Mouse (Mus musculus): Measurements from ENCODE around the gene Prkcz. TPM values are rescaled to one million over a fixed set of nuclear protein-coding genes. Genes with fewer than 3 reads are reported as not detected.
A peak's percentile ranks its signal among the peaks of the same experiment; 100 is the strongest.
"Not testable (repeated sequence)": the region's sequence is repeated elsewhere in the genome, so short reads cannot be mapped to it uniquely, and the experiment has no call there.

Prkcz gene
- polyA plus RNA-seq, 1 experiment from 2014 or later, result 93.9 TPM

DNA sequence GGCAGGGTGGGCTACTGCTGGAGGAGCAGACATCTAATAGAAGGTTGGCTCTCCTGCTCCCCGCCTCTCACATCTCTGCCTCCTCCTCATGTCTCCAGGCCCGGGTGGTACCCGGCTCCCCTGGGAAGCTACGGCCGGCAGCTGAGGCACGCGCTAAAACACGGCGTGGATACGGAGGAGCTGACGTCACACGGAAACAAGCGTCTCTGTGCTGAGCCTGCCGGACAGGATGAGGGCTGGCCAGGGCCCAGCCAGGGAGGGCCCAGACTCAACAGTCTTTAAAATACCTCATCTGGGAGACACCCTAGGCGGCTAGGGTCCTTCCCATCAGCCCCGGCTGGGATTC, 15.6 kb downstream of the Prkcz start:
- no peaks in the 10 kb centered on the region for H3K27me3 ChIP-seq (replicated peaks; ENCODE audit: control insufficient read depth, insufficient read depth, low read length)
- ATAC-seq, result peak; percentile 93
- under 1% methylated on average over 16 of the region's 16 CpGs for WGBS

DNA sequence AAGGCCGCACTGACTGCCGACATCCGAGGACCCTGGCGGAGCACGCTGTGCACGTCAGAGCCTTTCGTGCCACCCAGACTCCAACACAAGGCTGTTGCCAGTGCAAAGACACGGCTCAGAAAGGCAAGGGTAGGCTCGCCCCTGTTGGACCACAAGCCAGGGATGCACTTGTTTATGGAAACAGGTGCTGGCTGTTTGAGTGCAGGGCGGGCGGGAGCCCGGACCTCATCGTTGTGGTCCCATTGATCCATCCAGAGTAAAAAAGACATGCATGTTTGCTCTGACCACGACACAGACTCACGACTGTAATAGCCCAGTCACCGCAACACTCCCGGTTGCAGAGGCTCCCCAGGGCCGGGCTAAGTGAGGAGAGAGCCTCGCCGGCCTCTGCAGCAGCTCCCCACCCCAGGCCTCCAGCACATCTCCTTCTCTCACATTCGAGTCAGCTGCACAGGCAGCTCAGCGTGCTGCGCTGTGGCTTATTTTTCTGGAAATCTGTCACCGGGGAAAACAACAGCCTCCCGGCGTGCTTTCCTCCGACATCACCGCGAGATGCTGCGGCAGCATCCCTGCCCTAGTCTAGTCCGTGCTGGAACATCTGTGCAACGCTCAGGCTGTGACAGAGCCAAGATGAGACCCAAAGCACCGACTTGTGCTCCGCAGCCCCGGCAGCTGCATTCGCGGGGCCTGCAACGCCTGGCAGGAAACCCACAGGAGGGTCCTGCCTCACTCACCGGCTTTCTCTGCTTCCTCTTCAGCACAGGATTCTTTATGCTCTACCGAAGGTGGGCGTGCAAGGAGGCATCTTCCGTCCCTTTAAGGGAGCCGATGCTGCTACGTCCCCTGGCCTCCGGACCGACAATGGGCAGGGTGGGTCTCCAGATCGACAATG, 16.2 kb downstream of the Prkcz start:
- Histone ChIP-seq H3K4me3 (ENCODE audit: low read length) (peak overlapping the region; percentile 71), H3K36me3 (ENCODE audit: control insufficient read depth, insufficient read depth, low read length) (no peaks in the 10 kb centered on the region), H3K9me3 (ENCODE audit: control insufficient read depth, low read length) (no peaks in the 10 kb centered on the region), H3K27me3 (replicated peaks; ENCODE audit: control insufficient read depth, insufficient read depth, low read length) (no peaks in the 10 kb centered on the region), H3K27ac (ENCODE audit: low read depth, low read length) (peak overlapping the region; percentile 89), H3K4me2 (ENCODE audit: low read length) (peak overlapping the region; percentile 89), H3K4me1 (ENCODE audit: control insufficient read depth, insufficient read depth, low read depth, low read length) (peaks cover 17% of the 10 kb centered on the region), H3K9ac (ENCODE audit: low read depth, low read length) (peak overlapping the region; percentile 80)
- 3% methylated on average over 47 of the region's 47 CpGs for WGBS
- peak; percentile 66 for ATAC-seq

More for the DNA sequence above, 15.6 kb downstream of the Prkcz start:
- Histone ChIP-seq H3K9ac (ENCODE audit: low read depth, low read length) (peak overlapping the region; percentile 80), H3K4me2 (ENCODE audit: low read length) (peak overlapping the region; percentile 89), H3K27ac (ENCODE audit: low read depth, low read length) (peak overlapping the region; percentile 89), H3K4me1 (ENCODE audit: control insufficient read depth, insufficient read depth, low read depth, low read length) (peaks cover 17% of the 10 kb centered on the region), H3K9me3 (ENCODE audit: control insufficient read depth, low read length) (no peaks in the 10 kb centered on the region), H3K4me3 (ENCODE audit: low read length) (peak overlapping the region; percentile 71), H3K36me3 (ENCODE audit: control insufficient read depth, insufficient read depth, low read length) (no peaks in the 10 kb centered on the region)

DNA sequence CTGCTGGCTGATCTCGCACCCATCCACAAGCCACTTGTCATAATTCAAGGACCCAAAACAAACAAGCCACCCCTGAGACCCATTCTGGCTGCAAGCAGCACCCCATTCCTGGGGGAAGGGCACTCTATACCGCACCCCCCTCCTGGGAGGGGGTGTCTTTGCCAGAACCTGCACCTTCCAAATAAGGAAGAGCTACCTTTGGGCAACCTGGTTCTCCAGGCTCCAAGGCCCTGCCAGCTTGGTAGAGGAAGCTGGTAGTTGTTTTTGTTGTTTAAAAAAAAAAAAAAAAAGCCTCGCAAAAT, 16.9 kb downstream of the Prkcz start:
- 24% methylated on average over 3 of the region's 3 CpGs for WGBS

DNA sequence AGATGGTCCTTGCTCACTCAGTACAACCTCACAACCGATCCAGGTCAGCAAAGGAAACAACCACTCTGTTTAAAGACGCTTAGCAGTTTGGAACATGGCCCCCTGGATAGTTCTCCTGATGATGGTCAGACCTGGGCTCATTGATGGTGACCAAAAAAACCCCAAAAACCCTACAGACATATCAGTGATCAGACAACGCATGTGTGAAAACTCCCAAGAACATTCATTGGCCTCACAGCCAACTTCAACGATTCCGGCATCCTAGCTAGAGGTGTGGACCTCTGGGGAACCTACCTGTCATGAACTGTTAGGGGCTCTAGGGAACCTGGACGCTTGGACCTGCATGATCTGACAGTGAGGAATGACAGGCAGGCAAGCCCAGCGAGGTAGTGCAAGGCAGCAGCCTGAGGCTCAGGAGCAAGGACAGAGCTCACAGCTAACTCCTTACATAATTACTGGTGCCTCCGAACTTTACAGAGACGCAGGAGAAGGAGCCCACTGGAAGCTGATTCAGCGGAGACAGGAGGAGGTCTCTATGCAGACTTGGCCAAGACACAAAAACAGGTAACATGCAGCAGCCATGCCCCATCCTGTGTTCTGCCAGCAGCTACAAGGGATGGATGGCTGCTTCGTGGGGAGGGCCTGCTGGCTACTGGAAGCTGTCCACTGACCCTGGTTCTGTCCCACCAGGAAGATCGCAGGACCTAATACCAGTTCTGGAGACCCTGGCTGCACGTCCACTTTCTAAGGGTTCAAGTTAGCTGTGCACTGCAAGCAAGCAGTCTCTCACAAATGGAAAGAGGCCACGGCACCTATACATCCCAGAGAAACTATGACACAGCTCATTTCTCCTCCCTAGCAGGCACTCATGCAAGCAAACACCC, 17.5 kb downstream of the Prkcz start:
- no peak for ATAC-seq
- WGBS, result 68% methylated on average over 14 of the region's 14 CpGs

More for the DNA sequence above, 16.9 kb downstream of the Prkcz start:
- peak overlapping the region; percentile 89 for H3K4me2 ChIP-seq (ENCODE audit: low read length)
- no peaks in the 10 kb centered on the region for H3K27me3 ChIP-seq (replicated peaks; ENCODE audit: control insufficient read depth, insufficient read depth, low read length)
- H3K9me3 ChIP-seq (ENCODE audit: control insufficient read depth, low read length), result no peaks in the 10 kb centered on the region
- ATAC-seq, result no peak
- H3K4me3 ChIP-seq (ENCODE audit: low read length), result peak overlapping the region; percentile 71
- H3K36me3 ChIP-seq (ENCODE audit: control insufficient read depth, insufficient read depth, low read length), result no peaks in the 10 kb centered on the region
- peak overlapping the region; percentile 80 for H3K9ac ChIP-seq (ENCODE audit: low read depth, low read length)
- H3K4me1 ChIP-seq (ENCODE audit: control insufficient read depth, insufficient read depth, low read depth, low read length), result peaks cover 17% of the 10 kb centered on the region
- peak overlapping the region; percentile 89 for H3K27ac ChIP-seq (ENCODE audit: low read depth, low read length)

GRCm38 (mm10) chr4:155336284-155337050, 24.7 kb downstream of the Prkcz start:
- H3K9me3 ChIP-seq (ENCODE audit: control insufficient read depth, low read length), result no peaks in the 10 kb centered on the region
- H3K4me3 ChIP-seq (ENCODE audit: low read length), result no peak overlapping the region
- H3K36me3 ChIP-seq (ENCODE audit: control insufficient read depth, insufficient read depth, low read length), result no peaks in the 10 kb centered on the region
- no peak overlapping the region for H3K9ac ChIP-seq (ENCODE audit: low read depth, low read length)
- no peak overlapping the region for H3K4me2 ChIP-seq (ENCODE audit: low read length)
- H3K4me1 ChIP-seq (ENCODE audit: control insufficient read depth, insufficient read depth, low read depth, low read length), result no peaks in the 10 kb centered on the region
- 89% methylated on average over 12 of the region's 12 CpGs for WGBS
- H3K27me3 ChIP-seq (replicated peaks; ENCODE audit: control insufficient read depth, insufficient read depth, low read length), result no peaks in the 10 kb centered on the region
- H3K27ac ChIP-seq (ENCODE audit: low read depth, low read length), result no peak overlapping the region
- ATAC-seq, result no peak

More for the DNA sequence above, 17.5 kb downstream of the Prkcz start:
- Histone ChIP-seq H3K4me3 (ENCODE audit: low read length) (peak overlapping the region; percentile 71), H3K36me3 (ENCODE audit: control insufficient read depth, insufficient read depth, low read length) (no peaks in the 10 kb centered on the region), H3K9me3 (ENCODE audit: control insufficient read depth, low read length) (no peaks in the 10 kb centered on the region), H3K27ac (ENCODE audit: low read depth, low read length) (peak overlapping the region; percentile 89), H3K9ac (ENCODE audit: low read depth, low read length) (peak overlapping the region; percentile 80), H3K4me2 (ENCODE audit: low read length) (peak overlapping the region; percentile 89), H3K27me3 (replicated peaks; ENCODE audit: control insufficient read depth, insufficient read depth, low read length) (no peaks in the 10 kb centered on the region), H3K4me1 (ENCODE audit: control insufficient read depth, insufficient read depth, low read depth, low read length) (peaks cover 17% of the 10 kb centered on the region)

- no peaks in the 10 kb centered on the region for H3K36me3 ChIP-seq (ENCODE audit: control insufficient read depth, insufficient read depth, low read length)
- no peaks in the 10 kb centered on the region for H3K4me1 ChIP-seq (ENCODE audit: control insufficient read depth, insufficient read depth, low read depth, low read length)
- no peak overlapping the region for H3K4me3 ChIP-seq (ENCODE audit: low read length)
- 34% methylated on average over 7 of the region's 7 CpGs for WGBS
- no peak overlapping the region for H3K27ac ChIP-seq (ENCODE audit: low read depth, low read length)
- no peaks in the 10 kb centered on the region for H3K9me3 ChIP-seq (ENCODE audit: control insufficient read depth, low read length)
- no peak overlapping the region for H3K4me2 ChIP-seq (ENCODE audit: low read length)
- H3K9ac ChIP-seq (ENCODE audit: low read depth, low read length), result no peak overlapping the region
- H3K27me3 ChIP-seq (replicated peaks; ENCODE audit: control insufficient read depth, insufficient read depth, low read length), result no peaks in the 10 kb centered on the region
- no peak for ATAC-seq
Observed at GRCm38 (mm10) chr4:155332253-155332652, 28.9 kb downstream of the Prkcz start.

DNA sequence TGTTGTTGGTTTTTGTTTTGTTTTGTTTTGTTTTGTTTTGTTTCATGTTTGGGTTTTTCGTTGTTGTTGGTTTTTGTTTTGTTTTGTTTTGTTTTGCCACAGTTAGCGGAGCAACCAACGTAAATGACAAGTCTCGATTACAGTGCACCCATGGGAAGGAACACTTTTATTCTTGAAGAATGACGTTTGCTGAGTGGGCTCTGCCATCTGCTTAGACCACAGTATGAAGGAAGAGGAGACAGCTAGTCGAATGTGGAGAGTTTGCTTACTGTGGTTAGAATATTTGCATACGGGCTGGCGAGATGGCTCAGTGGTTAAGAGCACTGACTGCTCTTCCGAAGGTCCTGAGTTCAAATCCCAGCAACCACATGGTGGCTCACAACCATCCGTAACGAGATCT, 32.8 kb downstream of the Prkcz start:
- not testable (repeated sequence) for H3K4me3 ChIP-seq (ENCODE audit: low read length); H3K4me2 ChIP-seq (ENCODE audit: low read length); H3K36me3 ChIP-seq (ENCODE audit: control insufficient read depth, insufficient read depth, low read length); ATAC-seq; H3K9me3 ChIP-seq (ENCODE audit: control insufficient read depth, low read length); H3K27me3 ChIP-seq (replicated peaks; ENCODE audit: control insufficient read depth, insufficient read depth, low read length); H3K9ac ChIP-seq (ENCODE audit: low read depth, low read length); H3K27ac ChIP-seq (ENCODE audit: low read depth, low read length); H3K4me1 ChIP-seq (ENCODE audit: control insufficient read depth, insufficient read depth, low read depth, low read length)
- WGBS, result 85% methylated on average over 11 of the region's 11 CpGs

DNA sequence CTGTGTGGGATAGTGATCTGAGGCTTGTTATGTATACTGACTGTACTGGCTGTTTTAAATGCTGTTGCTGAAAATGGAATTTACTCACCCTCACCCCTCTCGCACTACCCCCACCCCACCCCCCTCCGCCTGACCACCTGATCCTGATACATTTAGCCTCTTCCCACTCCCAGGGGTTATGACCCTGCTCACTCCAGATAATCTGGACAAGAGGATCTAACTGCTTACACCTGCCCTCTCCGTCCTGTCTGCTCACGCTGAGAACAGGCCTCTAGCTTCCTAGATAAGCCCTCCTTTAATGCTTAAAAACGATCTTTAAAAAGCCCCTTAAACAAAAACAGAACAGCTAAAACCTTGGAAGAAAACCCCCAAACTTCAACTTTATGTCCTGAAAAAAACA, 35.4 kb downstream of the Prkcz start:
- no peaks in the 10 kb centered on the region for H3K27me3 ChIP-seq (replicated peaks; ENCODE audit: control insufficient read depth, insufficient read depth, low read length)
- H3K9me3 ChIP-seq (ENCODE audit: control insufficient read depth, low read length), result no peaks in the 10 kb centered on the region
- no peak for ATAC-seq
- H3K4me3 ChIP-seq (ENCODE audit: low read length), result no peak overlapping the region
- H3K27ac ChIP-seq (ENCODE audit: low read depth, low read length), result no peak overlapping the region
- H3K36me3 ChIP-seq (ENCODE audit: control insufficient read depth, insufficient read depth, low read length), result no peaks in the 10 kb centered on the region
- 60% methylated on average over 5 of the region's 5 CpGs for WGBS
- no peak overlapping the region for H3K4me2 ChIP-seq (ENCODE audit: low read length)
- peaks cover 8% of the 10 kb centered on the region; the same call in 1 of the 2 replicates for H3K4me1 ChIP-seq (ENCODE audit: control insufficient read depth, insufficient read depth, low read depth, low read length)
- no peak overlapping the region for H3K9ac ChIP-seq (ENCODE audit: low read depth, low read length)

Measured in hindbrain, embryonic 16.5 days (tissue).